8 mouse cellular contexts compared by ENCODE assay signal in genomic region chr11:115083376-115084139, GRCm38 (mm10). TPM values are rescaled to one million over a fixed set of nuclear protein-coding genes. Genes with fewer than 3 reads are reported as not detected.
DNase-seq lines count a peak whose midpoint lies in the region; ATAC-seq and TF ChIP-seq lines count a peak whose summit lies in the region.

No protein-coding gene starts in this region.

- peak; percentile 98 for TF ChIP-seq CTCF in kidney, postnatal 0 days (IDR thresholded peaks at IDR 0.05; ENCODE audit: low read depth)
- peak; percentile 97 for TF ChIP-seq CTCF in liver, postnatal 0 days (IDR thresholded peaks at IDR 0.05; ENCODE audit: low read depth)

- H3K27me3 ChIP-seq in kidney, postnatal 0 days (ENCODE audit: insufficient read depth, low read length), result no peaks in the 10 kb centered on the region
- peaks cover 3% of the 10 kb centered on the region; the same call in 1 of the 2 replicates for H3K27me3 ChIP-seq in liver, postnatal 0 days (ENCODE audit: insufficient read depth, low read length)
- peaks cover 22% of the 10 kb centered on the region for H3K27me3 ChIP-seq in neural tube, embryonic 15.5 days (replicated peaks)

- no peak overlapping the region for H3K4me3 ChIP-seq in kidney, postnatal 0 days (replicated peaks; ENCODE audit: low read depth, low read length)
- H3K4me3 ChIP-seq in liver, postnatal 0 days (ENCODE audit: low read depth, low read length), result no peak overlapping the region
- no peak overlapping the region for H3K4me3 ChIP-seq in neural tube, embryonic 15.5 days (replicated peaks)

- TF ChIP-seq EP300 in liver, postnatal 0 days (IDR thresholded peaks at IDR 0.05; ENCODE audit: low read depth), result no peak

- WGBS in kidney, postnatal 0 days, result 39% methylated on average over 18 of the region's 18 CpGs
- 33% methylated on average over 18 of the region's 18 CpGs for WGBS in liver, postnatal 0 days (ENCODE audit: insufficient replicate concordance)
- WGBS in neural tube, embryonic 15.5 days, result 38% methylated on average over 18 of the region's 18 CpGs

- no peaks in the 10 kb centered on the region for H3K36me3 ChIP-seq in kidney, postnatal 0 days (ENCODE audit: insufficient read depth, low read length)
- H3K36me3 ChIP-seq in liver, postnatal 0 days (replicated peaks; ENCODE audit: insufficient read depth, low read length), result no peaks in the 10 kb centered on the region
- no peaks in the 10 kb centered on the region for H3K36me3 ChIP-seq in neural tube, embryonic 15.5 days

- peak; percentile 79 for DNase-seq in urinary bladder, postnatal 14 days (ENCODE audit: low spot score)
- no peak for DNase-seq in urinary bladder, adult 2 months (ENCODE audit: low spot score)
- DNase-seq in cerebellum, adult 9-11 months, result peak; percentile 78
- DNase-seq in frontal cortex, postnatal 36 days (ENCODE audit: low spot score in 2 of 2), result peak; percentile 61 to 80
- DNase-seq in kidney, postnatal 0 days (ENCODE audit: low spot score), result peak; percentile 84
- peak; percentile 79 for DNase-seq in liver, postnatal 0 days
- peak; percentile 9 to 22 for DNase-seq in thymus, adult 18-20 months

- no peak overlapping the region for H3K4me2 ChIP-seq in kidney, postnatal 0 days (ENCODE audit: low read length)
- H3K4me2 ChIP-seq in liver, postnatal 0 days (ENCODE audit: low read depth, low read length), result no peak overlapping the region
- no peak overlapping the region for H3K4me2 ChIP-seq in neural tube, embryonic 15.5 days

- H3K9ac ChIP-seq in kidney, postnatal 0 days (ENCODE audit: low read depth, low read length), result no peak overlapping the region
- no peak overlapping the region for H3K9ac ChIP-seq in liver, postnatal 0 days (replicated peaks)
- H3K9ac ChIP-seq in neural tube, embryonic 15.5 days (replicated peaks), result no peak overlapping the region

- H3K27ac ChIP-seq in kidney, postnatal 0 days, result no peak overlapping the region
- no peak overlapping the region for H3K27ac ChIP-seq in liver, postnatal 0 days (ENCODE audit: low read depth)
- no peak overlapping the region for H3K27ac ChIP-seq in neural tube, embryonic 15.5 days (replicated peaks)

- H3K4me1 ChIP-seq in kidney, postnatal 0 days (replicated peaks; ENCODE audit: insufficient read depth, low read length), result no peaks in the 10 kb centered on the region
- 0 out of 2 replicates have a peak, but pooled peaks cover 1% of the 10 kb centered on the region for H3K4me1 ChIP-seq in liver, postnatal 0 days (ENCODE audit: insufficient read depth)
- peaks cover 17% of the 10 kb centered on the region for H3K4me1 ChIP-seq in neural tube, embryonic 15.5 days

- no peak for ATAC-seq in kidney, postnatal 0 days (replicated peaks; ENCODE audit: low FRiP score, low read depth)
- no peak for ATAC-seq in liver, postnatal 0 days
- peak; percentile 31; the same call in 1 of the 2 replicates for ATAC-seq in neural tube, embryonic 15.5 days (ENCODE audit: low FRiP score)

- no peaks in the 10 kb centered on the region for H3K9me3 ChIP-seq in kidney, postnatal 0 days (replicated peaks; ENCODE audit: low read length)
- no peaks in the 10 kb centered on the region for H3K9me3 ChIP-seq in liver, postnatal 0 days (ENCODE audit: low read length)
- H3K9me3 ChIP-seq in neural tube, embryonic 15.5 days (replicated peaks), result no peaks in the 10 kb centered on the region

RNA-seq across cellular contexts. Expression of gene Rab37, which starts 7.7 kb away (rescaled TPM):
- polyA plus RNA-seq in urinary bladder, adult 2 months (2012; rRNA removed), result 0.77 and 0.94 TPM in 2 replicates
- polyA plus RNA-seq in kidney, postnatal 0 days (2015; fragmentation: Nextera tagmentation; extraction: Ambion mirVana), result 1.8 and 2.2 TPM in 2 replicates
- 2.5 and 3.1 TPM in 2 replicates for polyA plus RNA-seq in liver, postnatal 0 days (2015; fragmentation: Nextera tagmentation; extraction: Ambion mirVana)
- polyA plus RNA-seq in neural tube, embryonic 15.5 days (2015; fragmentation: Nextera tagmentation; extraction: Ambion mirVana), result 0.93 and 4.3 TPM in 2 replicates

RNA-seq across cellular contexts. Expression of gene Cd300e, which starts 21.6 kb away (rescaled TPM):
- 0.04 and 0.15 TPM in 2 replicates for polyA plus RNA-seq in urinary bladder, adult 2 months (2012; rRNA removed)
- polyA plus RNA-seq in kidney, postnatal 0 days (2015; fragmentation: Nextera tagmentation; extraction: Ambion mirVana), result not detected in 2 replicates
- polyA plus RNA-seq in liver, postnatal 0 days (2015; fragmentation: Nextera tagmentation; extraction: Ambion mirVana), result 0.98 and 1.1 TPM in 2 replicates
- 0.06 TPM in 1 of 2 replicates, not detected in the other for polyA plus RNA-seq in neural tube, embryonic 15.5 days (2015; fragmentation: Nextera tagmentation; extraction: Ambion mirVana)

RNA-seq across cellular contexts. Expression of gene Cd300ld3, which starts 35.3 kb away (rescaled TPM):
- 16.9 and 17.1 TPM in 2 replicates for polyA plus RNA-seq in urinary bladder, adult 2 months (2012; rRNA removed)
- polyA plus RNA-seq in kidney, postnatal 0 days (2015; fragmentation: Nextera tagmentation; extraction: Ambion mirVana), result not detected in 2 replicates
- not detected in 2 replicates for polyA plus RNA-seq in liver, postnatal 0 days (2015; fragmentation: Nextera tagmentation; extraction: Ambion mirVana)
- polyA plus RNA-seq in neural tube, embryonic 15.5 days (2015; fragmentation: Nextera tagmentation; extraction: Ambion mirVana), result not detected in 2 replicates

RNA-seq across cellular contexts. Expression of gene Cd300ld5, which starts 46.0 kb away (rescaled TPM):
- 3.1 and 5.2 TPM in 2 replicates for polyA plus RNA-seq in urinary bladder, adult 2 months (2012; rRNA removed)
- not detected in 2 replicates for polyA plus RNA-seq in kidney, postnatal 0 days (2015; fragmentation: Nextera tagmentation; extraction: Ambion mirVana)
- not detected in 2 replicates for polyA plus RNA-seq in liver, postnatal 0 days (2015; fragmentation: Nextera tagmentation; extraction: Ambion mirVana)
- not detected in 2 replicates for polyA plus RNA-seq in neural tube, embryonic 15.5 days (2015; fragmentation: Nextera tagmentation; extraction: Ambion mirVana)

RNA-seq across cellular contexts. Expression of gene Cd300lf, which starts 50.2 kb away (rescaled TPM):
- 0.52 and 1.5 TPM in 2 replicates for polyA plus RNA-seq in urinary bladder, adult 2 months (2012; rRNA removed)
- polyA plus RNA-seq in kidney, postnatal 0 days (2015; fragmentation: Nextera tagmentation; extraction: Ambion mirVana), result 0.33 TPM in 2 replicates
- polyA plus RNA-seq in liver, postnatal 0 days (2015; fragmentation: Nextera tagmentation; extraction: Ambion mirVana), result 8.5 and 9.3 TPM in 2 replicates
- 0.20 and 0.27 TPM in 2 replicates for polyA plus RNA-seq in neural tube, embryonic 15.5 days (2015; fragmentation: Nextera tagmentation; extraction: Ambion mirVana)

Comparison
In these comparisons a context has a peak if more than half of its experiments do, and no peak if none do; other contexts are left out.
1. RNA of gene Cd300ld3, which starts 35.3 kb away (polyA plus RNA-seq): 16.9 to 17.1 TPM in urinary bladder, adult 2 months; not detected in kidney, postnatal 0 days, not detected in liver, postnatal 0 days and not detected in neural tube, embryonic 15.5 days; every median in the first group is over 10 times any median in the second.